Mouse (Mus musculus) heart, embryonic 14.5 days (tissue): ENCODE measurements at regions not wholly inside any gene's neighbourhood (a gene's known extent, or its start where the extent isn't known, plus 50 kb on each side); places are given as distances from the start of the nearest gene placed in this dataset.

Experiments
- ATAC-seq: fragments of 200-750 bp; cut with Nextera tagmentation; 2 replicates; pipeline ENCODE4 v1.8.0; 2017; ENCODE audit warnings: low read depth, moderate TSS enrichment; ENCODE audit not compliant: insufficient number of reproducible peaks, insufficient read depth, low FRiP score
- H3K27ac ChIP-seq, 2 experiments: fragments of 200-500 bp in 1 of 2; fragments of 300-500 bp in 1 of 2; sonication (generic) in 1 of 2; replicated peaks in 1 of 2; 2 replicates each; pipeline ENCODE4 v1.5.1; 2012 to 2014; ENCODE audit warnings: low read depth in 2 of 2, low read length in 2 of 2, control low read depth in 1 of 2, mild to moderate bottlenecking in 1 of 2, mixed read lengths in 1 of 2; ENCODE audit not compliant: control insufficient read depth in 1 of 2, insufficient read depth in 1 of 2
- H3K27me3 ChIP-seq: fragments of 300-500 bp; sonication (generic); 2 replicates; pipeline ENCODE4 v1.6.1; 2014; ENCODE audit warnings: mild to moderate bottlenecking, low read length, control low read depth; ENCODE audit not compliant: control insufficient read depth, insufficient read depth
- H3K36me3 ChIP-seq: fragments of 300-500 bp; sonication (generic); 2 replicates; pipeline ENCODE4 v1.6.1; 2014; ENCODE audit warnings: mild to moderate bottlenecking, control low read depth, low read length, mixed read lengths; ENCODE audit not compliant: control insufficient read depth, insufficient read depth
- H3K4me1 ChIP-seq, 2 experiments: fragments of 200-500 bp in 1 of 2; fragments of 300-500 bp in 1 of 2; sonication (generic) in 1 of 2; 2 replicates each; pipeline ENCODE4 v1.6.1; 2012 to 2014; ENCODE audit warnings: low read length in 2 of 2, control low read depth in 1 of 2, mixed read lengths in 1 of 2; ENCODE audit not compliant: control insufficient read depth in 2 of 2, insufficient read depth in 2 of 2
- H3K4me2 ChIP-seq: fragments of 300-500 bp; sonication (generic); 2 replicates; pipeline ENCODE4 v1.6.1; 2014; ENCODE audit warnings: mild to moderate bottlenecking, low read length
- H3K4me3 ChIP-seq, 2 experiments: fragments of 200-500 bp in 1 of 2; fragments of 300-500 bp in 1 of 2; sonication (generic) in 1 of 2; 2 replicates each; pipeline ENCODE4 v1.5.1; 2012 to 2014; ENCODE audit warnings: low read length in 2 of 2, mild to moderate bottlenecking in 2 of 2, control low read depth in 1 of 2, low read depth in 1 of 2, moderate library complexity in 1 of 2; ENCODE audit not compliant: control insufficient read depth in 1 of 2, insufficient read depth in 1 of 2
- H3K9ac ChIP-seq: fragments of 300-500 bp; sonication (generic); 2 replicates; pipeline ENCODE4 v1.6.1; 2014; ENCODE audit warnings: mild to moderate bottlenecking, low read length
- H3K9me3 ChIP-seq: fragments of 300-500 bp; sonication (generic); 2 replicates; pipeline ENCODE4 v1.6.1; 2016; ENCODE audit warnings: low read length, control low read depth; ENCODE audit not compliant: control insufficient read depth
- WGBS: fragments of 180-500 bp; shearing (Covaris S2); extraction: QIAGEN DNeasy Blood & Tissue Kit; methylation state at CpG from one replicate; pipeline ENCODE4 v1.1.7; 2014; 5-methylcytosine and 5-hydroxymethylcytosine counted together

- Histone ChIP-seq H3K36me3 (no peaks in the 10 kb centered on the region), H3K4me3 (no peak overlapping the region), H3K27me3 (no peaks in the 10 kb centered on the region), H3K4me1 (no peaks in the 10 kb centered on the region), H3K27ac (no peak overlapping the region), H3K9ac (no peak overlapping the region), H3K9me3 (no peaks in the 10 kb centered on the region), H3K4me2 (no peak overlapping the region)
- ATAC-seq: no peak
- 62% methylated on average over 6 of the region's 6 CpGs for WGBS
Observed at GRCm38 (mm10) chr15:87125427-87126148, 418.5 kb upstream of the Fam19a5 start.

DNA sequence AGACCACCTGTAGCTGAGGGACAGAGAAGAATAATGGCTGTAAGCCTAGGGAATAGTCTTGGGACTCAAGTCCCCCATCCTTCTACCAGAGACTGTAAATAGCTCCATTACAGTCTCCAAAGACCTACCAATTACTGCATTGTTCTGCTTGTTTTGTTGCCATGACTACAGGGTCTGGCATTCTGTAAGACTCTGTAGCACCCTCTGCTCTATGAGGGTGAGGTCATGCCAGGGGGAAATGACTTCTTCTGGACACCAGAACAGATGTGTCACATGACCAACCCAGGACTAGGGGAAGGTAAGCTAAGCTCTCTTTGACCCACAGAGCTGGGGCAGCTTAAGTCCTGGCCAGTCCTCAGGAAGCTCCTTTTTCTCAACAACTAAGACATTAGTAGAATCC is 405.2 kb upstream of the Fam19a5 start:
- Histone ChIP-seq H3K4me3 (no peak overlapping the region), H3K27me3 (no peaks in the 10 kb centered on the region), H3K4me1 (no peaks in the 10 kb centered on the region), H3K27ac (no peak overlapping the region), H3K36me3 (no peaks in the 10 kb centered on the region), H3K4me2 (no peak overlapping the region), H3K9me3 (no peaks in the 10 kb centered on the region), H3K9ac (no peak overlapping the region)
- no peak for ATAC-seq

- H3K36me3 ChIP-seq: no peaks in the 10 kb centered on the region
- no peak overlapping the region for H3K4me3 ChIP-seq
- H3K27me3 ChIP-seq: no peaks in the 10 kb centered on the region
- no peak; the same call in 1 of the 2 replicates for ATAC-seq
- H3K9ac ChIP-seq: no peak overlapping the region
- no peak overlapping the region for H3K4me2 ChIP-seq
- no peak overlapping the region for H3K27ac ChIP-seq
- 48% methylated on average over 5 of the region's 5 CpGs for WGBS
- no peaks in the 10 kb centered on the region for H3K9me3 ChIP-seq
- H3K4me1 ChIP-seq: no peaks in the 10 kb centered on the region
Observed at GRCm38 (mm10) chr15:87169136-87169535, 375.0 kb upstream of the Fam19a5 start.

DNA sequence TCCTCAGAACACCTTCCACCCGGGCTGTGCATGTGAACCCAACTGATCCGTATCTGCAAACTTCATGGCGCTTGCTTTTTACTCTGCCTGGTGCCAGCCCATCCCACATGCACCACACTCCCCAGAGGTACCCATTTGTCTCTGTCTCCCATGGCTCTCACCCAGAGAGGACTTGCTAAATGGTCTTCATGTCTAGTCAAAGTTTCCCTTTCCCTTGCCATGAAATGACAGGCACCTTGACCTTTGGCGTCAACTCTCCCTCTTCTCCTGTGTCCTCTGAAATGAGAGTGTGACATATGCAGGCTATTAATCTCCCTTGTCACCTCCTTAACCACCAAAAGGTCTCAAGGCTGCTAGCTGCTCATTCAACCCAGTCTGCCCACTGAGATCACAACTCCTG is 373.2 kb upstream of the Fam19a5 start:
- Histone ChIP-seq H3K4me2 (no peak overlapping the region), H3K27ac (no peak overlapping the region), H3K27me3 (no peaks in the 10 kb centered on the region), H3K36me3 (no peaks in the 10 kb centered on the region), H3K9ac (no peak overlapping the region), H3K4me1 (no peaks in the 10 kb centered on the region), H3K9me3 (no peaks in the 10 kb centered on the region), H3K4me3 (no peak overlapping the region)
- no peak for ATAC-seq
- 44% methylated on average over 4 of the region's 4 CpGs for WGBS

- no peak for ATAC-seq
- Histone ChIP-seq H3K9me3 (no peaks in the 10 kb centered on the region), H3K27me3 (no peaks in the 10 kb centered on the region), H3K4me1 (no peaks in the 10 kb centered on the region), H3K36me3 (no peaks in the 10 kb centered on the region), H3K9ac (no peak overlapping the region), H3K4me2 (no peak overlapping the region), H3K4me3 (no peak overlapping the region), H3K27ac (no peak overlapping the region)
- 77% methylated on average over 2 of the region's 2 CpGs for WGBS
Observed at GRCm38 (mm10) chr15:87173096-87173495, 371.0 kb upstream of the Fam19a5 start.

GRCm38 (mm10) chr15:87178646-87179045 is 365.5 kb upstream of the Fam19a5 start:
- H3K36me3 ChIP-seq: no peaks in the 10 kb centered on the region
- H3K27ac ChIP-seq: no peak overlapping the region
- H3K9me3 ChIP-seq: no peaks in the 10 kb centered on the region
- no peak overlapping the region for H3K9ac ChIP-seq
- no peak for ATAC-seq
- no peaks in the 10 kb centered on the region for H3K4me1 ChIP-seq
- H3K27me3 ChIP-seq: no peaks in the 10 kb centered on the region
- 84% methylated on average over 7 of the region's 7 CpGs for WGBS
- H3K4me3 ChIP-seq: no peak overlapping the region
- no peak overlapping the region for H3K4me2 ChIP-seq

- WGBS: 38% methylated on average over 1 of the region's 1 CpGs
- no peak overlapping the region for H3K9ac ChIP-seq
- no peak overlapping the region for H3K4me2 ChIP-seq
- H3K9me3 ChIP-seq: no peaks in the 10 kb centered on the region
- H3K36me3 ChIP-seq: no peaks in the 10 kb centered on the region
- no peaks in the 10 kb centered on the region for H3K4me1 ChIP-seq
- no peak for ATAC-seq
- H3K27me3 ChIP-seq: no peaks in the 10 kb centered on the region
- H3K27ac ChIP-seq: no peak overlapping the region
- H3K4me3 ChIP-seq: no peak overlapping the region
Observed at GRCm38 (mm10) chr15:87180836-87181235, 363.3 kb upstream of the Fam19a5 start.

GRCm38 (mm10) chr15:87184248-87184647 is 359.9 kb upstream of the Fam19a5 start:
- ATAC-seq: no peak
- Histone ChIP-seq H3K4me2 (no peak overlapping the region), H3K27me3 (no peaks in the 10 kb centered on the region), H3K4me1 (no peaks in the 10 kb centered on the region), H3K9me3 (no peaks in the 10 kb centered on the region), H3K27ac (no peak overlapping the region), H3K4me3 (no peak overlapping the region), H3K9ac (no peak overlapping the region), H3K36me3 (no peaks in the 10 kb centered on the region)
- WGBS: 64% methylated on average over 7 of the region's 7 CpGs
